Mouse (Mus musculus): Measurements from ENCODE around the gene Hoxb1. TPM values are rescaled to one million over a fixed set of nuclear protein-coding genes. Genes with fewer than 3 reads are reported as not detected.

Hoxb1 gene
- not detected for polyA plus RNA-seq (2017; shearing (Covaris generic))

DNA sequence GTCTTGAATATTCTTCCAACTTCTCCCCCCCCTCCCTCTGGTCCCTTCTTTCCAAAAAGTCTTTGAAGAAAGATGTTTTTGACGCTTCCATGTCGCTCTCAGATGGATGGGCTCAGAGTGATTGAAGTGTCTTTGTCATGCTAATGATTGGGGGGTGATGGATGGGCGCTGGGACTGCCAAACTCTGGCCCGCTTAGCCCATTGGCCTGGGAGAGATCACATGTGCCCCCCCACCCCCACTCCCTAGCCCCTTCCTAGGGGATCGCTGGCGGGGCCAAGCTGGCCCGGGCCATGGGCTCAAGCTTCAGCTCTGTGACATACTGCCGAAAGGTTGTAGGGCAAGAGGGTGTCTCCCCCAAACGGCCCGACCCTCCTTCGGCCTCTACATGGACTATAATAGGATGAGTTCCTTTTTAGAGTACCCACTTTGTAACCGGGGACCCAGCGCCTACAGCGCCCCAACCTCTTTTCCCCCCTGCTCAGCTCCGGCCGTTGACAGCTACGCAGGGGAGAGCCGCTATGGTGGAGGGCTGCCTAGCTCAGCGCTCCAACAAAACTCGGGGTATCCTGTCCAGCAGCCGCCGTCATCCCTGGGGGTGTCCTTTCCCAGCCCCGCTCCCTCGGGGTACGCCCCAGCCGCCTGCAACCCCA is at the start of gene Hoxb1:
Gene Hoxb1, plus strand, starts transcription at position 312 of the 651 bp plus-strand sequence.

DNA sequence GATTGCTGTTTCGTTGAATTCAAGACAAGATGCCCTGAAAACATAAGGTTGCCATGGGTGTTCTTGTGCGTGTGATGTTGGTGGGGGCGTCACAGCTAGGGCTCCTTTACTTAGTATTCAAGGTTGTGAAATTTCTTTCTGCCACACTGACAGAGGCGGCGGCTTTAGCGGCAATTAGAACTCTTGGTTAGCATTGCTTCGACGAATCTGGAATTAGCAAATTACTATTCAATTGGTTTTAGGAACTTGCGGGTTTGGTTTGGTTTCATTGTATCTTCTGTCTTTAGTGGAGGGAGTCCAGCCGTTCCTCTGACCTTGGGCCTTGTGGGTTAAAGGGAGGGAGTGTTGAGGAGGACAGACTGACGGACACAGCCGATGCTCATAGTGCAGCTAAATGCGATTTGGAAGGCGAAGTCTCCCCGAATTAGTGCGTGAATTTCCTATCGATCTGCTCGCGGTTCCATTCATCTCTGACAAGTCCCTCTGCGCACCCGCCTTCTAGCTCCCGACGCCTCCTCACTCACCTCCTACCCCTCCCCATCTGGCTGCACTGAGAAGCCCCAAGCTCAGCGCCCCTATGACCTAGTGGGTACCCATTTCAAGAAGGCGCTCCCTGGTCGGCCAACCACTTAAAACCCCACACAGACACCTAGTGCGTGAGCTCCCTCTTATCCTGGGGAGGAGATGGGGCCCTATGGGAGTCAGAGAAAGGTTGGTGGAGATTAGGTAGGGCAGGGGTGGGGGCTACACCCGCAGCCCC is 47.8 kb upstream of the Hoxb1 start, which contains the start of gene Hoxb4:
Gene Hoxb4, plus strand, starts transcription at position 660 of the 760 bp plus-strand sequence.

DNA sequence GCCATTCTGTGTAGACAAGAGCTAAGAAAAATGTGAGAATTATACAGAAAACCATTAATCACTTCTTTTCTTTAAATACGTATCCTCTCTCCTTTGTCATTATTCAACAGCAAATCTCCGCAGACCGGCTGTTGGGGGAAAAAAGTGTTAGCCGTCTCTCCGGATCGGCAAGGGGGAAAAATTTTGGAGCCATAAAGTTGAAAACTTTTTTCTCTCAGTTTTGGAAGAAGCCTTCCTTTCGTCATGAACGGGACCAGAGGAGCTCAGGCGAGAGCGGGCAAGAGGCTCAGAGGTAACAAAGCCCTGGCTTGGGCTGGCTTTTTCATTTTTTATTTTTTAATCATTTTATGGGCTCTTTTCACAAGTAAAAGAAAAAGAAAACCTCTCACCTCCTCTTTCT is 42.4 kb upstream of the Hoxb1 start, which contains the start of gene Hoxb3:
Gene Hoxb3, plus strand, starts transcription at position 173 of the 400 bp plus-strand sequence.

DNA sequence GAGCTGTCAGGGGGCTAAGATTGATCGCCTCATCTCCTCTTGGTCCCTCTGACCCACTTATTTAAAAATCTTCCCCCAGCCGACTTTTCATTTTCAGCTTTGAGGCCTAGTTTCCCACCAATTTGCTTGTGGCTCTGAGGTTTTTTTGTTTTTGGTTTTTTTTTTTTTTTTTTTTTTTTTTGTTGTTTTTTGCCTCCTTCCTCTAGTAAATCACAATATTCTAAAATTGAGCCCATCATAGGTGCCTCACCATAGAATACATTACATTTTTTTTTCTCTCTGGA is 15.3 kb upstream of the Hoxb1 start, which contains the start of gene Hoxb2:
Gene Hoxb2, plus strand, starts transcription at position 185 of the 284 bp plus-strand sequence.

Other genes starting within 250 kb of the Hoxb1 start
- gene Ttll6, start 232.0 kb upstream of the Hoxb1 start, polyA plus RNA-seq (2017; shearing (Covaris generic)), result under 1 TPM in 1 of 2 experiments, not detected in 1; 0.05 TPM
- under 1 TPM in 1 of 2 experiments, not detected in 1; 0.14 TPM for gene Hoxb13, start 171.4 kb upstream of the Hoxb1 start, polyA plus RNA-seq (2017; shearing (Covaris generic))
- gene Hoxb9, start 94.3 kb upstream of the Hoxb1 start, polyA plus RNA-seq (2017; shearing (Covaris generic)), result not detected
- not detected for gene Hoxb8, start 83.8 kb upstream of the Hoxb1 start, polyA plus RNA-seq (2017; shearing (Covaris generic))
- gene Hoxb7, start 79.1 kb upstream of the Hoxb1 start, polyA plus RNA-seq (2017; shearing (Covaris generic)), result not detected
- gene Hoxb6, start 73.3 kb upstream of the Hoxb1 start, polyA plus RNA-seq (2017; shearing (Covaris generic)), result under 1 TPM in 1 of 2 experiments, not detected in 1; 0.31 TPM
- gene Hoxb5, start 62.4 kb upstream of the Hoxb1 start, polyA plus RNA-seq (2017; shearing (Covaris generic)), result under 1 TPM in 1 of 2 experiments, not detected in 1; 0.63 TPM
- under 1 TPM; 0.06 to 0.41 TPM for gene Hoxb4, start 47.5 kb upstream of the Hoxb1 start, polyA plus RNA-seq (2017; shearing (Covaris generic))
- not detected for gene Hoxb3, start 42.4 kb upstream of the Hoxb1 start, polyA plus RNA-seq (2017; shearing (Covaris generic))
- gene Hoxb2, start 15.2 kb upstream of the Hoxb1 start, polyA plus RNA-seq (2017; shearing (Covaris generic)), result under 1 TPM in 1 of 2 experiments, not detected in 1; 0.05 TPM
- 100 to 1,000 TPM; 650 to 688 TPM for gene Skap1, start 98.8 kb downstream of the Hoxb1 start, polyA plus RNA-seq (2017; shearing (Covaris generic))

Data from activated CD4-positive, CD25-positive, alpha-beta regulatory T cell (primary cell).